Mouse (Mus musculus) heart, embryonic 10.5 days (tissue): Measurements from ENCODE around the gene Bbs9. TPM values are rescaled to one million over a fixed set of nuclear protein-coding genes. Genes with fewer than 3 reads are reported as not detected.

Source experiments
- DNase-seq: peaks from one replicate; pipeline ENCODE4 v3.0.0-alpha.2; 2017; ENCODE audit warnings: low spot score
- H3K27ac ChIP-seq: fragments of 300-500 bp; sonication (generic); 2 replicates; pipeline ENCODE4 v1.5.1; 2016; ENCODE audit warnings: mild to moderate bottlenecking
- H3K27me3 ChIP-seq: fragments of 300-500 bp; sonication (generic); 2 replicates; pipeline ENCODE4 v1.6.1; 2016; ENCODE audit warnings: mild to moderate bottlenecking; ENCODE audit not compliant: poor library complexity, insufficient read depth, severe bottlenecking
- H3K36me3 ChIP-seq: fragments of 300-500 bp; sonication (generic); 2 replicates; pipeline ENCODE4 v1.6.1; 2016; ENCODE audit warnings: mild to moderate bottlenecking, moderate library complexity
- H3K4me1 ChIP-seq: fragments of 300-500 bp; sonication (generic); 2 replicates; pipeline ENCODE4 v1.6.1; 2016; ENCODE audit warnings: mild to moderate bottlenecking
- H3K4me3 ChIP-seq: fragments of 300-500 bp; sonication (generic); 2 replicates; pipeline ENCODE4 v1.5.1; 2016; ENCODE audit warnings: mild to moderate bottlenecking, moderate library complexity
- H3K9me3 ChIP-seq: fragments of 300-500 bp; sonication (generic); 2 replicates; pipeline ENCODE4 v1.6.1; 2016; ENCODE audit warnings: mild to moderate bottlenecking, moderate library complexity
- WGBS: fragments of 180-500 bp; shearing (Covaris S2); methylation state at CpG from one replicate; pipeline ENCODE4 v1.1.7; 2016; 5-methylcytosine and 5-hydroxymethylcytosine counted together
- polyA plus RNA-seq: library from polyadenylated mRNA; unstranded; fragments of >200 nt; fragmentation: Nextera tagmentation; extraction: Ambion mirVana; gene quantifications from 2 replicates; pipeline ENCODE4 v1.2.1, GENCODE M21; 2016

The Bbs9 gene
- polyA plus RNA-seq, 1 experiment from 2014 or later, result 6.7 TPM

DNA sequence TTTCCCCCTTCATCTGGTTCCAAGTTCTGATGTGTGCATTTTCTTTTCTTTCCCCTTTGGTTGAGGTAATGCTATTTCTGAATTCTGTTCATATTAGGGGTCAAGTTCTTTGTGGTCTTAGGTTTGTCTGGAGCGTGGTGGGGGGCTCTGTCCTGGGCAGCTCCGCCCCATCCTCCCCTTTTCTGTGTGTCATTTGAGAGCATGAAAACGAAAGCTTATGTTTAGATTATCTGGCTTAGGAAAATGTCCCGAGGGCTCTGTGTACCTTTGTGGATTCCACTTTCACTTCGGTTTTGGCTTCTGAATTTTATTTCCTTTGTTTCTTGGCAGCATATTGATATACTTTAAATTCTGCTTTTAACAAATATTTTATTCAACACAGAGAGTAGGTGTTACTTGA lies 80.6 kb downstream of the Bbs9 start:
- H3K27me3 ChIP-seq, result no peaks in the 10 kb centered on the region
- DNase-seq, result no peak
- no peaks in the 10 kb centered on the region for H3K36me3 ChIP-seq
- no peaks in the 10 kb centered on the region for H3K9me3 ChIP-seq
- no peak overlapping the region for H3K4me3 ChIP-seq
- no peak overlapping the region for H3K27ac ChIP-seq
- no peaks in the 10 kb centered on the region for H3K4me1 ChIP-seq
- 75% methylated on average over 5 of the region's 5 CpGs for WGBS

DNA sequence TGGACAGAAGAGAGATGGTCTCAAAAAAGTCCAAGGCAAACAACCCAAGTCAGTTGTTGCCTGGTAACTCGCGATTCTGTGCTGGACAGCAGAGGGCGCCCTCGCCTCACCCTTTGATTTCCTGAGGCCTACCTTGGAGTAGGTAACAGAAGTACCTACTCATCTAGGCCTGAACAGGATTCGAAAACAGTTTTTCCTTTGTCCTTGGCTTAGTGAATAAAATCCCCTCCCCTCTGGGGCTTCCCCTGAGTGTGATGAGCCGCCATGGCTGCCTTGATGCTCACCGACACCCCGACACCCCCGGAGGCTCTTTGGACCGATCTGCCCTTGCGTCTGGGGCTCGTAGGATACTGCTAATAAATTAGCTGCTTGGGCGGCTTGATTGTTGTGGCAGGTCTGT lies 82.0 kb downstream of the Bbs9 start:
- Histone ChIP-seq H3K27ac (no peak overlapping the region), H3K4me3 (no peak overlapping the region), H3K4me1 (no peaks in the 10 kb centered on the region), H3K27me3 (no peaks in the 10 kb centered on the region), H3K9me3 (no peaks in the 10 kb centered on the region), H3K36me3 (no peaks in the 10 kb centered on the region)
- no peak for DNase-seq
- WGBS, result 56% methylated on average over 13 of the region's 13 CpGs

DNA sequence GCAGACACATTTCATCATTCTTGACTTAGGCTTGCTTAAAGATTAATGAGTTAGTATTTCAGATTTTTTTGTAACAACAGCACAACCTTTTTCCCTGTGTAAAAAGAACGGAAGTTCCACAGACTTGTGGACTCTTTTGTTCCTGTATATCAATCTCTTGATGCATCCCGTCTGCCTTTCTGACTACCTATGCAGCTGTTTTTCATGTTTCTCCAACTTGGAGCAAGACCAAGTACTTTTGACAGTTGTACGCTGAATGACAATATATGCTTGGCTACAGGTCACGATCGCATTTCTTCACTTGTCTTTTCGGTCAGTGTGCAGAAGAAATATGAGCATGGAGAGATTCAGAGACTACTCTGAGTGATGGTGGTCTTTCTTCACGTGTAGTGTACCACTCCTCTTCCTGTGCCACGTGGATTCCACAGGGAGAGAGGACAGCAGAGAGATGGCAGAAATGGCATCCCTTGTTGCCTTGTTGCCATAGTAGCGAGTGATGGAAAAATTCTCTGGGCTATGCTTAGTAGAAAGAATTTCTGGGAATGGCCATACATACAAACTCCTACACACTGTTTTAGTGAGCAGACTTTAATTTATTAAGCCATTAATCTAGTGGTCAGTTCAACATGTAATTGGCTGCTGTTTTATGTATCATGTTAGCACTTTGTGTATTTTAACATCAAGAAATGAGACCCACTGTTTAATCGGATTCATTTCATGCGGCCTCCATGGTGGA lies 88.3 kb downstream of the Bbs9 start:
- Histone ChIP-seq H3K27ac (no peak overlapping the region), H3K27me3 (no peaks in the 10 kb centered on the region), H3K4me1 (no peaks in the 10 kb centered on the region), H3K36me3 (no peaks in the 10 kb centered on the region), H3K4me3 (no peak overlapping the region), H3K9me3 (no peaks in the 10 kb centered on the region)
- 88% methylated on average over 11 of the region's 11 CpGs for WGBS
- no peak for DNase-seq

GRCm38 (mm10) chr9:22567726-22568125 lies 92.2 kb downstream of the Bbs9 start:
- H3K4me1 ChIP-seq, result no peaks in the 10 kb centered on the region
- H3K4me3 ChIP-seq, result no peak overlapping the region
- no peaks in the 10 kb centered on the region for H3K9me3 ChIP-seq
- no peak overlapping the region for H3K27ac ChIP-seq
- WGBS, result 88% methylated on average over 5 of the region's 5 CpGs
- DNase-seq, result no peak
- no peaks in the 10 kb centered on the region for H3K27me3 ChIP-seq
- no peaks in the 10 kb centered on the region for H3K36me3 ChIP-seq

DNA sequence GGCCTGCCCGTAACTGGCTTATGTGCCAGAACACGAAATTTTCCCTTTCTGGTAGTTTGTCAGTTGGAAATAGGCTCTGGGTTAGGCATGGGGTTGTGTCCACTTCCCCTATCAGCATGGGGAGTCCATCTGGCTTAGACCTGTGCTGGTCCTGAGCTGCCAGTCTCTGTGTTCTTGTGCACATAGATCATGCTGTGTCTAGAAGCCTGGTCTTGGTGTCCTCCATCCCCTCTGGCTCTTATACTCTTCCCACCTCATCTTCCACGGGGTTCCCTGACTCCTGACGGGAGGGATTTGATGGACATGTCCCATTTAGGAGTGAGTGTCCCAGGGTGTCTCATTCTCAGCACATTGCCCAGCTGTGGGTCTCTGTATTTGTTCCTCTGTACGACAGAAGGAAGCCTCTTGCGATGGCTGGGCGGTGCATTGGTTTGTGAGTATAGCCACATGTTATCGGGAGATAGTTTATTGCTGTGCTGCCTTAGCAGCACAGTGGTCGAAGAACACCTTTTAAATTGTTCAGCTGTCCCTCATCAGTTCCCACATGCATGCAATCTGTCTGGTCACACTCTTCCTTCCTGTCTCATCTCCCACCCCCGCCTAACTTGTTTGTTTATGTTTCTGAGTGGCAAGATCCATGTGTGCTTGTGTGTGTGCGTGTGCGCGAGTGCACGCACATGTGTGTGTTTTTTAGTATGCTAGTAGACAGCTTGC lies 101.1 kb downstream of the Bbs9 start:
- 80% methylated on average over 14 of the region's 14 CpGs for WGBS
- no peaks in the 10 kb centered on the region for H3K4me1 ChIP-seq
- DNase-seq, result no peak
- H3K36me3 ChIP-seq, result no peaks in the 10 kb centered on the region
- no peak overlapping the region for H3K4me3 ChIP-seq
- H3K27ac ChIP-seq, result no peak overlapping the region
- no peaks in the 10 kb centered on the region for H3K9me3 ChIP-seq
- H3K27me3 ChIP-seq, result no peaks in the 10 kb centered on the region

- H3K9me3 ChIP-seq, result no peaks in the 10 kb centered on the region
- H3K36me3 ChIP-seq, result no peaks in the 10 kb centered on the region
Measured at GRCm38 (mm10) chr9:22578266-22578665, 102.8 kb downstream of the Bbs9 start.

GRCm38 (mm10) chr9:22584221-22584620 lies 108.7 kb downstream of the Bbs9 start:
- Histone ChIP-seq H3K27ac (no peak overlapping the region), H3K27me3 (no peaks in the 10 kb centered on the region), H3K4me1 (no peaks in the 10 kb centered on the region), H3K4me3 (no peak overlapping the region), H3K9me3 (no peaks in the 10 kb centered on the region), H3K36me3 (no peaks in the 10 kb centered on the region)
- 83% methylated on average over 3 of the region's 3 CpGs for WGBS
- DNase-seq, result no peak

More at GRCm38 (mm10) chr9:22578266-22578665, 102.8 kb downstream of the Bbs9 start:
- whole genome bisulfite sequencing, result 68% methylated on average over 3 of the region's 3 CpGs
- no peak overlapping the region for H3K27ac ChIP-seq
- H3K27me3 ChIP-seq, result no peaks in the 10 kb centered on the region
- H3K4me1 ChIP-seq, result no peaks in the 10 kb centered on the region
- H3K4me3 ChIP-seq, result no peak overlapping the region
- DNase-seq, result no peak

DNA sequence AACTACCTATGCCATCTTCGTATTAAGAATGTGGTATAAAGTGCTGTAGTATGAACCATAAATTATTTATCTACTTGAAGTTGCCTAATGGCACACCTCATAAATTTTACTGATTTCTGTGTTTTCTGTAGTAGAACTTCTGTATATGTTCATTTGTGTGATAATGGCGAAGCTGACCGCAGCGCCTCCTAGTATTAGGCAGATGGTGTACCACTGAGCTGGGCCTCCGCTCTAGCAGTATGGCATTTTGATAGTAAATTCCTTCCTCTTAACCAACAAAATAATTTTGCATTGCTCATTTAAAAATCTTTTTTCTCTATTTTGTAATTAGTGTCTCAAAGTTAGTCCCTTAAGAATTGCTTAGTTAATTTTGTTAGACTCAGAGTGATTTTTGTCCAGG lies 117.5 kb downstream of the Bbs9 start:
- H3K27ac ChIP-seq, result no peak overlapping the region
- H3K27me3 ChIP-seq, result no peaks in the 10 kb centered on the region
- H3K4me3 ChIP-seq, result no peak overlapping the region
- no peaks in the 10 kb centered on the region for H3K9me3 ChIP-seq
- H3K4me1 ChIP-seq, result no peaks in the 10 kb centered on the region
- H3K36me3 ChIP-seq, result no peaks in the 10 kb centered on the region
- no peak for DNase-seq
- 92% methylated on average over 5 of the region's 5 CpGs for WGBS

DNA sequence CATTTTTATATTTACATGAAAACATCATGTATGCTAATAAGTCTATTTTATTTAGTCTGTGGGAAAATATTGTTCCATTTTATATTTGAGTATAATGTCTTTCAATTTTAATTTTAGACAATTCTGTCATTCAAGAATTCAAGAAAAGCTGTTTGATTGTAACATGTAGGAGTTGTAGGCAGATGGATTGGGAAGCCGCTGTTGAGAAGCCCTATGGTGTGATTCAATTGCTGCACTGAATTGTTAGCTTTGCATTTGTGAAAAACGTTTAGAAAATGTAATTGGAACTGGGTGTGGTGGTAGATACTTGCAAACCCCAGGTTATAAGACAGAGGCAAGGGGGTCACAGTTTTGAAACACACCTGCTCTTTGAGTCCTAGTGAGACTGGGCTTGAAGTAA lies 121.1 kb downstream of the Bbs9 start:
- no peak for DNase-seq
- no peak overlapping the region for H3K4me3 ChIP-seq
- H3K27ac ChIP-seq, result no peak overlapping the region
- H3K36me3 ChIP-seq, result no peaks in the 10 kb centered on the region
- H3K4me1 ChIP-seq, result no peaks in the 10 kb centered on the region
- no peaks in the 10 kb centered on the region for H3K27me3 ChIP-seq
- no peaks in the 10 kb centered on the region for H3K9me3 ChIP-seq
- WGBS, result 54% methylated on average over 2 of the region's 2 CpGs

DNA sequence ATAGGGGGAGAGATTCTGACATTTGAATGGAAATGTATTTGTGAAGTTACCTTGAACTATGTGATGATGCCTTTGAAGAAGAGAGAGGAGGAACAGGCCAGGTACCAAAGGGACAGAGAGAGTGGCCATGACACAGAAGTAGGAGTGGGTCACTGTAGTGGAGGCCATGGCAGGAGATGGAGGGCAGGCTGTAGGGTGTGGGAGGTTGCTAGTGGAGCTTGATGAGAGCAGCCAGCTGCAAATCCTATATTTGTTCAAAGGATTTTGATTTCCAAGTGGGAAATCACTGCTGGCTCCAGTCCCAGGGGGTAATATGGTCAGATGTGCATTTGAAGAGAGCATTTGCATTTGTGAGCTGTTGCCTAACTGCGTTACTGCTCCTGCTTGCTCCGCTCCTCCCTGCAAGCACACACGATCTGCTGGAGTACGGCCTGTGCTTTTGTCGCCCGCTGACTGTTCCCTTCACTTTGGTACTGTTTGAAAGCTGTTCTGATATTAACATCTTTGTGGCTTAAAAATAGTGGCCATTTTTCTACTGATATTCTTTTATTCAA lies 137.8 kb downstream of the Bbs9 start:
- H3K36me3 ChIP-seq, result no peaks in the 10 kb centered on the region
- DNase-seq, result no peak
- H3K27me3 ChIP-seq, result no peaks in the 10 kb centered on the region
- 88% methylated on average over 6 of the region's 6 CpGs for WGBS
- no peak overlapping the region for H3K27ac ChIP-seq
- H3K4me1 ChIP-seq, result no peaks in the 10 kb centered on the region
- H3K9me3 ChIP-seq, result no peaks in the 10 kb centered on the region
- no peak overlapping the region for H3K4me3 ChIP-seq

- Histone ChIP-seq H3K27ac (no peak overlapping the region), H3K36me3 (no peaks in the 10 kb centered on the region), H3K4me1 (no peaks in the 10 kb centered on the region), H3K27me3 (no peaks in the 10 kb centered on the region), H3K4me3 (no peak overlapping the region), H3K9me3 (no peaks in the 10 kb centered on the region)
- no peak for DNase-seq
- 85% methylated on average over 1 of the region's 1 CpGs for WGBS
Measured at GRCm38 (mm10) chr9:22619245-22619644, 143.7 kb downstream of the Bbs9 start.

- no peaks in the 10 kb centered on the region for H3K27me3 ChIP-seq
- no peaks in the 10 kb centered on the region for H3K4me1 ChIP-seq
- H3K27ac ChIP-seq, result no peak overlapping the region
- 50% methylated on average over 9 of the region's 9 CpGs for WGBS
- no peaks in the 10 kb centered on the region for H3K36me3 ChIP-seq
- no peak overlapping the region for H3K4me3 ChIP-seq
- no peaks in the 10 kb centered on the region for H3K9me3 ChIP-seq
- DNase-seq, result no peak
Measured at GRCm38 (mm10) chr9:22624966-22625365, 149.5 kb downstream of the Bbs9 start.

DNA sequence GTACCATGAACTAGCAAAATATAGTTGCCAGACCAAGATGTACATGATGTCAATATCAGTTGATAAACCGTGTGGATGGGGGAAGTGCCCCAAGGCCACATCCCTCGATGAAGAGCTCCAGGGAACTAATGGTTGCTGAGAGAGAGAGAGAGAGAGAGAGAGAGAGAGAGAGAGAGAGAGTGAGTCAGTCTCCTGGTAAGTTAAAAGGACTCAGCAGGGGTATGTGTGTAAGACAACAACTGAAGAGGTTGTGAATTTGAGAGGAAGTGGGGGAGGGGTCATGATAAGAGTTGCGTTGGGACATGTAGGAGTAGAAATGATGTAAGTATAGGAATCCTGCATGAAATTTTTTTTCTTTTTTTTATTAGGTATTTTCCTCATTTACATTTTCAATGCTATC lies 150.5 kb downstream of the Bbs9 start:
- H3K4me1 ChIP-seq, result no peaks in the 10 kb centered on the region
- H3K36me3 ChIP-seq, result no peaks in the 10 kb centered on the region
- H3K4me3 ChIP-seq, result no peak overlapping the region
- no peaks in the 10 kb centered on the region for H3K9me3 ChIP-seq
- no peak overlapping the region for H3K27ac ChIP-seq
- DNase-seq, result no peak
- WGBS, result 74% methylated on average over 3 of the region's 3 CpGs
- no peaks in the 10 kb centered on the region for H3K27me3 ChIP-seq
